8 mouse cellular contexts compared by ENCODE assay signal in genomic region chr1:96871528-96872360, GRCm38 (mm10). TPM values are rescaled to one million over a fixed set of nuclear protein-coding genes. Genes with fewer than 3 reads are reported as not detected.
DNase-seq lines count a peak whose midpoint lies in the region; ATAC-seq and TF ChIP-seq lines count a peak whose summit lies in the region.

Gene Slco4c1 (minus strand): TSS chr1:96872171.

- no peak for TF ChIP-seq POLR2A in limb, embryonic 14.5 days (IDR thresholded peaks at IDR 0.05; ENCODE audit: borderline replicate concordance, extremely low read depth, insufficient read depth, insufficient read length)

- H3K4me3 ChIP-seq in heart, embryonic 10.5 days: peak within 1 kb of the TSS; percentile 67
- peak within 1 kb of the TSS; percentile 48 for H3K4me3 ChIP-seq in kidney, embryonic 14.5 days (ENCODE audit: low read length)
- peak within 1 kb of the TSS; percentile 43 for H3K4me3 ChIP-seq in limb, embryonic 14.5 days (replicated peaks; ENCODE audit: low read length)
- peak within 1 kb of the TSS; percentile 64 for H3K4me3 ChIP-seq in midbrain, embryonic 13.5 days (replicated peaks)

- DNase-seq in heart, embryonic 10.5 days (ENCODE audit: low spot score): peak; percentile 74
- no peak for DNase-seq in heart, adult 18-20 months
- DNase-seq in cerebellum, adult 9-10 months: peak; percentile 17
- DNase-seq in frontal cortex, adult 2 months (ENCODE audit: extremely low spot score in 1 of 2, low spot score in 1 of 2): peak; percentile 20 to 66
- no peak for DNase-seq in limb, embryonic 14.5 days (ENCODE audit: low spot score)
- peak; percentile 38 for DNase-seq in telencephalon, adult 2 months (ENCODE audit: low read depth, low spot score)

- ATAC-seq in kidney, embryonic 14.5 days (ENCODE audit: low FRiP score, low TSS enrichment): peak; percentile 90
- peak; percentile 50; the same call in 1 of the 2 replicates for ATAC-seq in limb, embryonic 14.5 days (ENCODE audit: low FRiP score, low read depth)
- peak; percentile 95 for ATAC-seq in midbrain, embryonic 13.5 days

- WGBS in heart, embryonic 10.5 days: under 1% methylated on average over 40 of the region's 40 CpGs
- 1% methylated on average over 40 of the region's 40 CpGs for WGBS in kidney, embryonic 14.5 days
- WGBS in limb, embryonic 14.5 days: under 1% methylated on average over 38 of the region's 40 CpGs
- WGBS in midbrain, embryonic 13.5 days: 2% methylated on average over 40 of the region's 40 CpGs

- no peak within 1 kb of the TSS for H3K27ac ChIP-seq in heart, embryonic 10.5 days
- no peak within 1 kb of the TSS for H3K27ac ChIP-seq in kidney, embryonic 14.5 days (ENCODE audit: low read depth, low read length)
- H3K27ac ChIP-seq in limb, embryonic 14.5 days (replicated peaks; ENCODE audit: low read depth, low read length): no peak within 1 kb of the TSS
- no peak within 1 kb of the TSS for H3K27ac ChIP-seq in midbrain, embryonic 13.5 days

- peak within 1 kb of the TSS; percentile 67 for H3K4me2 ChIP-seq in kidney, embryonic 14.5 days (replicated peaks; ENCODE audit: low read depth, low read length)
- H3K4me2 ChIP-seq in limb, embryonic 14.5 days (replicated peaks; ENCODE audit: low read depth, low read length, severe bottlenecking): peak within 1 kb of the TSS; percentile 80
- H3K4me2 ChIP-seq in midbrain, embryonic 13.5 days (replicated peaks): peak within 1 kb of the TSS; percentile 94

- no peaks in the 10 kb centered on the region for H3K9me3 ChIP-seq in heart, embryonic 10.5 days
- no peaks in the 10 kb centered on the region for H3K9me3 ChIP-seq in kidney, embryonic 14.5 days (ENCODE audit: control insufficient read depth, low read length)
- no peaks in the 10 kb centered on the region for H3K9me3 ChIP-seq in limb, embryonic 14.5 days (ENCODE audit: control insufficient read depth, low read length)
- no peaks in the 10 kb centered on the region for H3K9me3 ChIP-seq in midbrain, embryonic 13.5 days

- H3K4me1 ChIP-seq in heart, embryonic 10.5 days: peaks cover 9% of the 10 kb centered on the region
- H3K4me1 ChIP-seq in kidney, embryonic 14.5 days (ENCODE audit: control insufficient read depth, insufficient read depth, low read length): peaks cover 6% of the 10 kb centered on the region; the same call in 1 of the 2 replicates
- no peaks in the 10 kb centered on the region for H3K4me1 ChIP-seq in limb, embryonic 14.5 days (ENCODE audit: control insufficient read depth, insufficient read depth, low read length)
- 0 out of 2 replicates have a peak, but pooled peaks cover 8% of the 10 kb centered on the region for H3K4me1 ChIP-seq in midbrain, embryonic 13.5 days (replicated peaks)

- H3K9ac ChIP-seq in kidney, embryonic 14.5 days (ENCODE audit: low read depth, low read length): peak within 1 kb of the TSS; percentile 50
- H3K9ac ChIP-seq in limb, embryonic 14.5 days (ENCODE audit: low read depth, low read length, severe bottlenecking): peak within 1 kb of the TSS; percentile 44
- H3K9ac ChIP-seq in midbrain, embryonic 13.5 days (replicated peaks): peak within 1 kb of the TSS; percentile 70

- peaks cover 7% of the 10 kb centered on the region; the same call in 1 of the 2 replicates for H3K27me3 ChIP-seq in heart, embryonic 10.5 days (ENCODE audit: insufficient read depth, poor library complexity, severe bottlenecking)
- no peaks in the 10 kb centered on the region for H3K27me3 ChIP-seq in kidney, embryonic 14.5 days (ENCODE audit: control insufficient read depth, insufficient read depth, low read length)
- peaks cover 5% of the 10 kb centered on the region; the same call in 1 of the 2 replicates for H3K27me3 ChIP-seq in limb, embryonic 14.5 days (ENCODE audit: control insufficient read depth, insufficient read depth, low read length)
- no peaks in the 10 kb centered on the region for H3K27me3 ChIP-seq in midbrain, embryonic 13.5 days

- H3K36me3 ChIP-seq in heart, embryonic 10.5 days: no peaks in the 10 kb centered on the region
- H3K36me3 ChIP-seq in kidney, embryonic 14.5 days (ENCODE audit: control insufficient read depth, insufficient read depth, low read length): no peaks in the 10 kb centered on the region
- H3K36me3 ChIP-seq in limb, embryonic 14.5 days (ENCODE audit: control insufficient read depth, insufficient read depth, low read length): no peaks in the 10 kb centered on the region
- no peaks in the 10 kb centered on the region for H3K36me3 ChIP-seq in midbrain, embryonic 13.5 days

RNA-seq across cellular contexts. Expression of gene Slco4c1, which starts in this region (rescaled TPM):
- polyA plus RNA-seq in heart, embryonic 10.5 days (2016; fragmentation: Nextera tagmentation; extraction: Ambion mirVana): 0.06 and 0.08 TPM in 2 replicates
- total RNA-seq in heart, adult 18-20 months (2021): under 1 TPM in 1 of 2 experiments, not detected in 1; 0.10 TPM
- 1.7 TPM in 2 replicates for polyA plus RNA-seq in frontal cortex, adult 2 months (2012; rRNA removed)
- polyA plus RNA-seq in kidney, embryonic 14.5 days (2014; fragmentation: Nextera tagmentation; extraction: Ambion mirVana): 6.6 and 11.9 TPM in 2 replicates
- 0.01 TPM in 2 replicates for polyA plus RNA-seq in limb, embryonic 14.5 days (2012; rRNA removed)
- polyA plus RNA-seq in limb, embryonic 14.5 days (2014; fragmentation: Nextera tagmentation; extraction: Ambion mirVana): 0.06 TPM in 1 of 2 replicates, not detected in the other
- polyA plus RNA-seq in midbrain, embryonic 13.5 days (2015; fragmentation: Nextera tagmentation; extraction: Ambion mirVana): 0.26 and 0.27 TPM in 2 replicates

Comparison
In these comparisons a context has a peak if more than half of its experiments do, and no peak if none do; other contexts are left out.
1. Peak in DNase-seq and H3K4me3 ChIP-seq in heart, embryonic 10.5 days; RNA of the gene not detected or under 1 TPM.
2. Peak in ATAC-seq, H3K4me3 ChIP-seq, H3K9ac ChIP-seq and H3K4me2 ChIP-seq in limb, embryonic 14.5 days; RNA of the gene not detected or under 1 TPM.
3. Peak in ATAC-seq, H3K4me3 ChIP-seq, H3K9ac ChIP-seq and H3K4me2 ChIP-seq in midbrain, embryonic 13.5 days; RNA of the gene not detected or under 1 TPM.
4. DNase-seq: peak in cerebellum, adult 9-10 months (single experiment), frontal cortex, adult 2 months (2 of 2) and telencephalon, adult 2 months (single experiment); none in heart, adult 18-20 months (0 of 2) and limb, embryonic 14.5 days (single experiment).
5. Peak in every context shown above with its lines, with median percentiles within 50 percentile points of each other: H3K4me3 ChIP-seq, ATAC-seq, H3K4me2 ChIP-seq and H3K9ac ChIP-seq.